Mouse (Mus musculus) heart, postnatal 36 days (tissue): ENCODE data around the gene Cdc42bpb. TPM values are rescaled to one million over a fixed set of nuclear protein-coding genes. Genes with fewer than 3 reads are reported as not detected.

Experiments
- DNase-seq, 2 experiments: peaks; one replicate each; pipeline ENCODE4 v3.0.0; 2021 to 2022
- intact Hi-C: fragments of 180-260 bp; cut with DNase I; formaldehyde crosslinking; loops from one replicate; pipeline ENCODE4 v1.15.1; 2025
- total RNA-seq, 2 experiments: library from RNA; stranded (reverse); gene quantifications; 2 replicates each; pipeline ENCODE4 v1.2.3; 2021

Gene Cdc42bpb
- total RNA-seq, 2 experiments from 2014 or later = 54.6 to 62.5 TPM

- DNase-seq = no peak
- intact Hi-C loops = no loop called here
Observed at GRCm38 (mm10) chr12:111387146-111387545, 9.6 kb upstream of the Cdc42bpb start.

DNA sequence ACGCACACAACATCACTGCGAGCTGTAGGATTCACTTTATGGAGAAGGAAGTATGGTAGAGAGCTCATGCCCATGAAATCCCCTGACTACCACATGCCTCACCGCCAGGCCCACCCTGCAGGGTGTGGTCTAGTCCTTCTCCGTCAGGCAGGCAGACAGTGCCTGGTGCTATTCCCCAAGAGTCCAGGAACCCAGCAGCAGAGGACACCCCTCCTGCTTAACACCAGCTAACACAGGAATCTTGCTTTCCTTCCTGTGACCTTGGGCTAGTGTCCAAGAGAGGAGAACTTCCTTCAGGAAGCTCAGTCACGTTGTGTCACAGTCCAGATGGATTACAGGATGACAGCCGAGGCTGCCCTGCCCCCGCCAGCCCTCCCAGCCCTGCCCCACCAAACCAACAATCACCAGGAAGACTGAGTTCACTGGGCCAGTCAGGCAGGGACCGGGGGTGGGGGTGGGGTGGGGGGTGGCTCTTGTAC is 9.2 kb upstream of the Cdc42bpb start:
- intact Hi-C loops = no loop called here
- peak; percentile 52 to 63 for DNase-seq

- intact Hi-C loops = no loop called here
Observed at GRCm38 (mm10) chr12:111385883-111386641, 8.5 kb upstream of the Cdc42bpb start.

DNA sequence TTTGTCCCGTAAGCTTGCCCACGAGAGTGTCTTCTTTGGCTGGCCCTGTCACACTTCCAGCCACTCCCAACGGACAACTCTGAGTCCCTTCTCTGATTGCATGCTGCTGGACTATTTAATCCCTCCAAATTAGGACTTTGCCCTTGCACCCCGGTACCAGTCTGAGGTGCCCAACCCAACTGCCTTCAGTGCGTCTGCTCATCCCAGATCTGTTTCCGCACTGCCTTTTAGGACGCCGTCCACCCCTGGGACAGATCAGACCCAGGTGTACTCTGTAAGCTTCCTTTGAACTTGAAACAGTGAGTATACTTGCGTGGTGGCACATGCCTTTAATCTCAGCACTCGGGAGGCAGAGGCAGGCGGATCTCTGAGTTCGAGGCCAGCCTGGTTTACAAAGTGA is 1.3 kb upstream of the Cdc42bpb start:
- DNase-seq = no peak
- intact Hi-C loops = no loop called here

More at GRCm38 (mm10) chr12:111385883-111386641, 8.5 kb upstream of the Cdc42bpb start:
- no peak for DNase-seq

DNA sequence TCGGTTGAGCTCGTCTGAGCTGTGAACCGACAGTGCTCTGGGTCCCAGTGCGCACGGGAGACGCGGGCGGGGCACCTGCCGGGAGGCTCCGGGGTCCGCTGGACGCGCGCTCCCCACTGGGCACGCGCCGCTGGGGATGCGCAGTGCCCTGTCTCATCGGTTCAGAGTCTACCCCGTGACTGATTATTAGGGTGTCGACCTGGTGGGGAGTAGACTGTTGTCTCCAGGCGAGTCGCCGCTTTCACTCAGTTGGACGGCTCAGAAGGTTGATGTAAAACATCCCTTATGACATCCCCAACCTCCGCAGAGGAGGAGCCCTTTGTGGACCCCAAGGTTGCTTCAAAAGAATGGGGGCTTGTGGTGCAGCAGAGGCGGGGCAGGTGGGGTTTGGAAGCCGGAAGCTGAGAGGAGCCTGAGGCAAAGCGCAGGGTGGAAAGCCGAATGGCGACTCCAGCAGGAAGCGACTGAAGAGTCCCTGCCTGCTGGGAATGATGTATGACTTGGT is 520 bp upstream of the Cdc42bpb start:
- intact Hi-C loops = loop anchor here (2.0 kb wide), 1 partner anchor 17 kb away; no protein-coding TSS in a partner anchor
- no peak for DNase-seq

- intact Hi-C loops = loop anchor here (2.0 kb wide), 1 partner anchor 16 kb away; no protein-coding TSS in a partner anchor
Observed at GRCm38 (mm10) chr12:111376826-111377331, 639 bp downstream of the Cdc42bpb start.

DNA sequence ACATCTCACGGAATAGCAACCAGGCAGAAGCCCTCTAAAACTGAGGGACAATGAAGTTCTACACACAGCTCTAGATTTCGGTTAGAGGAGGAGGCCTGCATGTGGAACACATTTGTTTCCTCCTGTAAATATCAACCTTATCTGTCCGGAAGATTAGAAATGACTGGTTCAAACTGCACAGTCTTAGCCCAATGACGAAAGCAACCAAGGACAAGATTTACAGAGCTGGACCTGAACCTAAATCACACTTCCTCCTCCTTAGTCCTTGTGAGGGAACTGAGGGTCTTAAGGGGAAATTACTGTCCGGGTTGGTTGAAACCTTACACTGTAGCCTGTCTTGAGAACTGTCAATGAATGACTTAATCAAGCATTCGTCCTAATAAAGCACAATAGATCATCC is 1.5 kb downstream of the Cdc42bpb start:
- DNase-seq = no peak
- intact Hi-C loops = loop anchor here (2.0 kb wide), 1 partner anchor 15 kb away; no protein-coding TSS in a partner anchor

More at GRCm38 (mm10) chr12:111376826-111377331, 639 bp downstream of the Cdc42bpb start:
- DNase-seq = peak; percentile 68 to 76

DNA sequence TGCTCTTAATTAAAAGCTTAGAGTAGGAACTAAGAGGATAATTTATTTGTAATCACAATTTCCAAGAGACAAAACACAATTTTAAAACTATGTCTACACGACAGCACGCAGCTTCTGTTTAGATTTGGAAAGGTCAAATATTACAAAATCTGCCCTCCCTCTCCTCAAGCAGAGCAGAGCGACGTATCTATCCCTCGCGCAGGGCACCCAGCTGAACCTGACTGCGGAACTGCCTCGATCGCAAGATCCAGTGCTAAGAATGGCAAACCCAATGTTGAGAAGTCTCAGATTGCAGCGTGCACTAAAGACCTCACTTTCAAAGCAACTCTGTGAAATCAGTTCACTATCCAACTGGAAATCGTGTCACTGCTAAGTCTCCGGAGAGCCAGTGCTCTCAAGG is 2.0 kb downstream of the Cdc42bpb start:
- no peak for DNase-seq
- intact Hi-C loops = no loop called here

DNA sequence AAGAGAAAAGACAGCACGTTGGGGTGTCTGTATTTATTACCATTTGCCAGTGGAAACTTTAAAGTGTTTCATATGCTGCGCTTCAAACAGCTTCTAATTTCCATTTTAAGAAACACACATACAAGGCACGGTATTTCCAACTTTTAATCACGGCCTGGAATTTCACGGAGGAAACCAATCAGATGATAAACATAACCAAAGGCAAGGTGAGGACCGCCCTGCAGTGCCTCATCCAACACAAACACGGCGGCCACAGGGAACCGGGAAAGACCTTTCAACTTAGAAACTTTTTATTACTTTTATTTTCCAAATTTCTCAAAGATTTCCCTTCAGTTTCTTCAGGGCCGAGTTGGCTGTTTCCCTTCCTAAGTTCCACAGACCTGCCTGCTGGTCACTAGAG is 2.8 kb downstream of the Cdc42bpb start:
- intact Hi-C loops = no loop called here
- DNase-seq = no peak

DNA sequence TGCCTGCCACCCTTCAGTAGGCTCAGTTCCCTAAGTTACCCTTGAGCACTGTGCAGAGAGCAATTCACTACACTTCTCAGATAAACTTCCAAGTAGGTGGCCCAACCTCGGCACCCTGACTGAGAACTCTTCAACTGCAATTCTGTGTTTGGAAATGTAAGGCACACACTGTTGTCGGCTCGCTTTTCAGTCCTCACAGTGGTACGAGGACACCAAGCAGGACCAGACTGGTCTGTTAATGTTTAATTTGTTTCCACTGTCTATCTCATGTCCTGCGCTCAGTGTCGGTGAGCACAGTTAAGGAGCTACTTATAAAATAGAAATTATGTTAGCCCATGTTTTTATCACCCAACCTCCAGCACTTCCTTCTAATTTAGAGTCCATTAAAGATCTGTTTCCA is 4.1 kb downstream of the Cdc42bpb start:
- intact Hi-C loops = no loop called here
- no peak for DNase-seq

- no peak for DNase-seq
- intact Hi-C loops = no loop called here
Observed at GRCm38 (mm10) chr12:111371905-111372304, 5.6 kb downstream of the Cdc42bpb start.

DNA sequence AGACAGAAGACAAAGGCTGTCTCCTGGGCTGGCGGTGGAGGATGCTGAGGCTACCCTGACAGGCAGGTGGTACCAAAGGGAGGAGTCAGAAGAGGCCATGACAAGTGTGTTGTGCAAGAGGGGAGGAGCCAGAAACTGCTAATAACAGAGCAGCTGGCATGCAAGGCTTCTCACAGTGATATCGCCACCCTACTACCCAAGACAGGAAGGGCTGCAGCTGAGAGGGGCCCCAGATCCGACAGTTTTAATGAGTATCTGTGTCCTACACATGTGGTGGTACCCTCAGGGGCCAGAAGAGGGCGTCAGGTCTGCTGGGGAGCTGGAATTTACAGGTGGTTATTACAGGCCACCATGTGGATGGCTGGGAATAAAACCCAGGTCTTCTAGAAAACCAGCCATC is 7.3 kb downstream of the Cdc42bpb start:
- intact Hi-C loops = no loop called here
- no peak for DNase-seq

GRCm38 (mm10) chr12:111367065-111367464 is 10.5 kb downstream of the Cdc42bpb start:
- DNase-seq = no peak
- intact Hi-C loops = no loop called here

GRCm38 (mm10) chr12:111364234-111364633 is 13.3 kb downstream of the Cdc42bpb start:
- intact Hi-C loops = no loop called here
- DNase-seq = no peak

GRCm38 (mm10) chr12:111361319-111362098 is 16.0 kb downstream of the Cdc42bpb start:
- intact Hi-C loops = loop anchor here (2.0 kb wide), 1 partner anchor 15 kb away; the partner anchor contains the start of gene Cdc42bpb
- no peak for DNase-seq

DNA sequence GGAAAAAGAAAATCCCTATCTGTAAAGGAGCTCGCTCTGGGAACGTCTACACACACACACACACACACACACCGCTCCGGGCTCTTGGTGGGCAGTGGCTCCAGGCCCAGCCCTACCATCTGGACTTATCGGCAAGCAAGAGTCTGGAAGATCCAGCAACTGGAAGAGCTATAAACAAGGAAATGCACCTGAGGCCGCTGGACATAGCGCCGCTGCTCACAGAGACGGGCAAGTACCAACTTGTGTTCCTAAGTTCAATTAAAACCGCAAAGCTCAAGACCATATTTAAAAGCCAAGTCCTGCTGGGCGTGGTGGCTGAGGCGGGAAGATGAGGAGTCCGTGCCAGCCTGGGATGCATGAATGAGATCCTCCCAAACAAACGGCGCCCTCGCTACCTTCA is 16.8 kb downstream of the Cdc42bpb start:
- DNase-seq = no peak
- intact Hi-C loops = loop anchor here (2.0 kb wide), 1 partner anchor 16 kb away; the partner anchor contains the start of gene Cdc42bpb

DNA sequence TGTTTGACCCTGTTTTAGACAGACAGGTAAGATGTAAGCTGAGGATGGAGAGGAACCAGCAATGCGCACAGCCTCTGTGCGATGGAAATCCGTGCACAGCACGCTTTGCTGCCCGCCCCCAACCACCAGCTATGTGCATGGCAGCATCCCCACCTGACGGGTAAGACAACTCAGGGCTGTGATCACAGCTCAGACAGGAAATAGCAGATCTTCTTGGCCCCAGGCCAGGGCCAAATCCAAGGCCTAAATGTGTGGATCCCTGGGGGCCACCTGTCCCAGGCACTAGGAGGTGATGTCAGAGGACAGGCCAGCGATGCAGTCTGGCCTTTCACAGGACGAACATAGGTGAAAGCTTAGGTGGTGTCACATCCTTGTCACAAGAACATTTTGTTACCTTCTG is 21.3 kb downstream of the Cdc42bpb start:
- intact Hi-C loops = no loop called here
- no peak for DNase-seq

- intact Hi-C loops = no loop called here
- DNase-seq = no peak
Observed at GRCm38 (mm10) chr12:111354142-111354541, 23.4 kb downstream of the Cdc42bpb start.

- intact Hi-C loops = no loop called here
- peak; percentile 31 to 42 for DNase-seq
Observed at GRCm38 (mm10) chr12:111353439-111353915, 24.0 kb downstream of the Cdc42bpb start.

DNA sequence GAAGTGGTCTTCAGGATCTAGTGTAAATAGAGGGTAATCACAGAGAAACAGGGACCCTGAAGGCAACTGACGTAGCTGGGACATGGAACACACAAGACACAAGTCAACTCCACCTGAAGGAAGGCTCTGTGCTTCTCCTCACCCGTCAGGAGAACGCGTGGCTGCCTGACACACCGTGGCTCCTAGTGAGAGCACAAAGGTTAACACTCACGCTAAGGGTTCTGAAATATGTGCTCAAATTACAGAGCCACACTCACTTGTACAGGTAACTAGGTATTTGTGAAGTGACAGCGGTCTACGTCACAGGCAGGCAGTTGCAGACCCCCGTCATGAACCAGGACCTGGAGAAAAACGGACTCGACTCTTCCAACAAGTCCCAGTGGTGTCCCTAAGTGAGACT is 24.5 kb downstream of the Cdc42bpb start:
- intact Hi-C loops = no loop called here
- DNase-seq = no peak

DNA sequence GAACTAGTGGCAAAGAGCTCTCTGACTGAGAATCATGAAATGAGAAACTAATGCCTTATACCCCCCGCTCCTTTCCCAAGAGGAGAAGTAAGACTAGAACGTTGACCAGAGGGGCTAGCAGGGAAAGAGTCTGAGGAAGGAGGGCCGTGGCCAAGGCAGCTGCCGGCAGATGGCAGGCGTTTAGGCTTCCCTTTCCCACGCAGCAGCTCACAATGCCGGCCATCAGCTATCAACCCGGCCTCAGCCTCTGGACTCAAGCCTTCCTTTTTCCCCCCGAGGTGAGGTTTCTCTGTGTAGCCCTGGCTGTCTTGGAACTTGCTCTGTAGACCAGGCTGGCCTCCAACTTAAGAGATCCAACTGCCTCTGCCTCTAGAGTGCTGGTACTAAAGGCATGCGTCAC is 25.0 kb downstream of the Cdc42bpb start:
- DNase-seq = no peak
- intact Hi-C loops = no loop called here
